Mouse (Mus musculus) CD4-positive helper T cell, adult 2 months (primary cell): Measurements from ENCODE around the gene Zfp750.

Source experiments
- DNase-seq: peaks from one replicate; pipeline ENCODE4 v3.0.0-alpha.2; 2012; ENCODE audit warnings: low read depth, missing footprints, low spot score

Zfp750 gene

DNA sequence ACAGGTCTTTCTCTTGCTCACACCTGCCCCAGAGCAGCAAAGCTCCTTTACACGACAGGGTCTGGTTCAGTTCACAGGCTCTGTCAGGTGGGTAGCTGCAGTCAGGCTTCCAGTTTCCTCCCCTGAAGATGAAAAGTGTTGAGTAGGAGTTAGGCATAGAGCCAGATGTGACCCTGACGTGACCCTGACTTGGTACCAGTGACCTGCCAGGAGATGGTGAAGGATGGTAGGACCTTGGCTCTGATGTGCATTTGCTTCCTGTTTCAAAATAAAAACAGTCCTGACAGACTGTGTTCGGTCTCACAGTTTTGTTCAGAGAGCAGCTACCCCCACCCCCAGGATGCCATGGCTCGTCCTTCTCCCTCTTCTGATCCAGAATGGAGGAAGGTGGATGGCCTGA lies 23.3 kb upstream of the Zfp750 start:
- DNase-seq: no peak

GRCm38 (mm10) chr11:121536528-121536927 lies 17.4 kb upstream of the Zfp750 start:
- DNase-seq: no peak

GRCm38 (mm10) chr11:121529747-121530146 lies 10.6 kb upstream of the Zfp750 start:
- DNase-seq: no peak

GRCm38 (mm10) chr11:121524191-121524590 lies 5.1 kb upstream of the Zfp750 start:
- DNase-seq: no peak

DNA sequence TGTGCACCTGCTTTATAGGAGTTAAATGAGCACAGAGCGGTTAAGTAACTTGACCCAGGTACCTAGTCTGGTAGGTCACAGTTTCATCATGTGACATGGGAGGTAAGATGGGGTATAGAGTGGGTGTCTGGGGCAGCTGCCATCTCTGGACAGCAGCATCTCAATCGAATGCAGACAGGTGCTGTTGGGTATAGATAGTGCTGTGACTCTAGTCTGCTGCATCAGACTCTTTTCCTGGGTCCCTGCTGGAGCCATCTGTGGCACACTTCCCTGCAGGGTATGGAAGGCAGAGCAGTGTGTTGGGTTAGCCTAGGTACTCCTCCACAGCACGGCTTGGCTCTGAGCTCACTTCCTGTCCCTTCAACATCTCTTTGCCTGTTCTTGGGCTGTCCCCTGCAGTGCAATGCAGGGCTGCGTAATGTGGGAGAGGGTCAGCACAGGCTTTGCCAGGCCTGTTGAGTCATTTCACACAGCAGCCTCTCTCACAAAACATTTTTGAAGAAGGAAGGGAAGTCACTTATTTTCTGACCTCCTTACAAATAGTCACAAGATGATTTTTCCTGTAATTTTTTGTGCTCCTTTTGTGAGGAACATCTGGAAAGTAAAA lies 3.1 kb upstream of the Zfp750 start:
- no peak for DNase-seq

GRCm38 (mm10) chr11:121520761-121521160 lies 1.6 kb upstream of the Zfp750 start:
- DNase-seq: no peak

DNA sequence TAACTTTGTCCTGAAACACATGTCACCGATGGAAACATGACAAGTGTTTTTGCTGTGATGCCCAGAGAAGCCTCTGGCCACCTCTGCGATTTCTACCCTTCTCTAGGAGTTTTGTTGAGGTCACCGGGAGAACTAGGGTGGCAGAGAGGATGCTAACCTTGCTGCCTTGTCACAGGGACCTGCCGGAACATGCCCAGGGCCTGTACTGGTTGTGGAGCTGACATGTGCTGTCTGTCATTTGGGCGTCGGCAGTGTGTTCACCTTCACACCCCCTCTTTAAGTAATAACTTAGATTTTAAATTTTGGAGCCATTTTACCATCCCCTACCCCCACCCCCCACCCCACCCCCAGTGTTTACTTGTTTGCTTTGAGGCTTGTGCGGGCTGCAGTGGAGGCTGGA lies 570 bp upstream of the Zfp750 start:
- no peak for DNase-seq

GRCm38 (mm10) chr11:121517687-121518465 lies 1.3 kb downstream of the Zfp750 start:
- no peak for DNase-seq

DNA sequence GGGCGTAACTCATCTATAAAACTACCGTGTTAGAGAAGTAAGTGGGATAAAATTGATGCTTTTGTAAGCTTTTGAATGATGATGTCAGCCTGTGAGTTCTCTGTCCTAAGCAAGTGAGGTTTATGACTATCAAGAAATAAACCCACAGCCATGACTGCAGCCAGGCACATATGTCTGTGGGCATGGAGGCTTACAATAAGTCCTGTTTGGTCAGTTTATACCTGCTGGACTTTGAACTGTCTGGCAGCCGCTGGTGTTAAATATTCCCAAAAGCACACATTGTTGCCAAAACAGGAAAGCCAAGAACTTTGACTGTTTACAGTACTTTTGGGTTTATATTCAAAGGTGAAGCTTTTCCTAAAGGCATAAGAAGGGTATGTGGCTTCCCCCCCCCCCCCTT lies 2.2 kb downstream of the Zfp750 start:
- DNase-seq: no peak

DNA sequence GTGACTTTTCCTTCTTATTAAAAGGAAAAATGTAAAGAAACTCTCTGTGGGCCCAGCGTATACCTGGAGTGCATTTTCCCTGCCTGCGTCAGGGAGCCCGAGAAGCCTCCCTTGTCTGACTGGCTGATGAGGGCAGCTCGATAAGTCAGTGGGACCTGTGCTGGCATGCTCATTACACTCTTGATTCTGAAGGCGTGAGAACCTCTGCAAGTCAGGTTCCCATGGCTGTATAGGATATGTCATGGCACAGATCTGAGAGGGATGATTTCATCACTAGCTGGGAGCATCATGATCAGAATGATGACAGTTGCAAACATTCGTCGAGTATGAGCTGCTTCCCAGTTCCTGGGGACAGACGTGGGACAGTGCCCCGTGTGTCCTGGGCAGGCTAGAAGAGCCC lies 3.1 kb downstream of the Zfp750 start:
- no peak for DNase-seq

GRCm38 (mm10) chr11:121512896-121513572 lies 6.1 kb downstream of the Zfp750 start:
- no peak for DNase-seq

- no peak for DNase-seq
These were observed 8.5 kb downstream of the Zfp750 start for GRCm38 (mm10) chr11:121510512-121511246.

DNA sequence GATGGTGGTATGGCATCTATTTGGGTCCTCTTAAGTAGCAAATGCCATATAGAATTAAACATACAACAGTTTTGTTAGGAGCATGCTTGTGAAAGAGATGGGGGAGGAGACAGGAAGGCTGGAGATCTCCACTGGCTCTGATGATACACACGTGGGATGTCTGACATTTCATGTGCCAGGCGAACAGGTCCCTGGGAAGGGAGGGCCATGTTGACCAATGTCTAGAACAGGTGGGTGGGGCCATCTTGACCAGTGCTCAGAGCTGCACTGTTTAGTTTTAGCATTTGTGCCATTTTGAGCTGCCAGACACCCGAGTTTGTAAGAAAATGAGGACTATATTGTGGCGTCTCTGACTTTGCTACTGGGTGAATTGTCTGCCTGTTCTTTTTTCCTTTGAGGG lies 10.7 kb downstream of the Zfp750 start:
- DNase-seq: no peak

GRCm38 (mm10) chr11:121502000-121502860 lies 16.9 kb downstream of the Zfp750 start:
- no peak for DNase-seq

DNA sequence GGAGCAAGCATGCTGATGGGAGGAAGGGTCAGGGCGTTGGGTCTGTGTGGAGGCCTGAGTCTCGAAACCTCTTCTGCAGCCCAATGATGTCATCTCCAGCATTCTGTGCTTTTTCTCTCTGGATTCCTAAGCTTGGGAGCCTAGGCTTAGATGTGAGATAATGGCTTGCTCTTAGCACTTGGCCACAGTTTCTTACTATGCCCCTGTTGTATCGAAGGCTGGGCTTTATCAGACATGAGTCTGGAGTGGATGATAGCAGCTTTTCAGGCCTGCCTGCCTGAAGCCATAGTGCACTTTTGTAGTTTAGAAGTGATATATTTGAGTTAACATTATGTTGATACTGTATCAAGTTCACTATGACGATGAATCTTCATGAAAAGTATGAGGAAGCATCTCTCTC lies 17.6 kb downstream of the Zfp750 start:
- no peak for DNase-seq

DNA sequence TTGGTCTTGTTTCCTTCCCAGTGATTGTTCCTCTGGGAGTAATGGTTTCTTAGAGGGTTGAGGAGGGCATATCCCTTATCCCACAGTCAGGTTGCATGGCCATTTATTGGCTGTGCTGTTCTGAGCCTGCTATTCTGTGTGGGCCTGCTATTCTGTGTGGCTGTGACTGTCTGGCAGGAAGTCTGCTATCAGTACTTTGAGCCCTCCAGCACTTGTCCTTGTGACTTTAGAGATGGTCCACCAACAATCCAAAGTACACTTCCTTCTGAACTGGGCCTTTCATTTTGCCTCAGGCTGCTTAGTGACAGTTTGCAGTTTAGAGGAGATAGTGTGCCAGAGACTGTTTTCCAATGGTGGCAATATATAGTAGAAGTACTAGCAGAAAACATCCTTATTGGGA lies 18.5 kb downstream of the Zfp750 start:
- no peak for DNase-seq

DNA sequence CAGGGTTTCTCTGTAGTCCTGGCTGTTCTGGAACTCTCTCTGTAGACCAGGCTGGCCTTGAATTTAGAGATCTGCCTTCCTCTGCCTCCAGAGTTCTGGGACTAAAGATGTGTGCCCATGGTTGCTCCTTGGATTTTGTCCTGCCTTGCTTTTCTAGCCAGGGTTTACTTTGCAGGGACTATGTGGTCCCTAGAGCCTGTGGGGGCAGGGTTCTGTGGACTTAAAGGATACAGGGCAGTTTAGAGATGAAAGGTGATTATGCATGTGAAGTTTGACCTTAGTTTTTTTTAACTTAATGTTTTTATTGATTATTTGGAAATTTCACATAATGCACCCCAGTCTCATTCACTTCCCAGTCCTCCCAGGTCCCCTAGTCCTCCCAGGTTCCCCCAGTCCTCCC lies 28.5 kb downstream of the Zfp750 start:
- no peak for DNase-seq

DNA sequence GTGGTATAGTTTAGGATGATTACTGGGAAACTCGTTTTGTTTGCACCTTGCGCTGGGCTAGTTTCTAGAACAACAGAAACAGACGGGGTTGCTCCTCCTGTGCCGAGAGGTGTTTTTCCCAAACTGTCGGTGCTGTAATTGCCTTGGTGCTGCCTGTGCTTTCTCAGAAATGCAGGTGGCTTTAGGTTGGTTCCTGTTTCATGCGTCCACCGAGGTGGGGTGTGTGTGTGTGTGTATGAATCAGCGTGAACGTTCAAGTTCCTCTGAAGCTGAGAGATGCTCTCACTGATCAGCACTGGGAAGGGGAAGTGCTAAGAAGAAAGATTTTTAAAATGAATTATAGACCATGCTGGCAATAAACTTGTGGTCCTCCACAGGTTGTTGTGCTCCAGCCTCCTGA lies 33.3 kb downstream of the Zfp750 start:
- no peak for DNase-seq

DNA sequence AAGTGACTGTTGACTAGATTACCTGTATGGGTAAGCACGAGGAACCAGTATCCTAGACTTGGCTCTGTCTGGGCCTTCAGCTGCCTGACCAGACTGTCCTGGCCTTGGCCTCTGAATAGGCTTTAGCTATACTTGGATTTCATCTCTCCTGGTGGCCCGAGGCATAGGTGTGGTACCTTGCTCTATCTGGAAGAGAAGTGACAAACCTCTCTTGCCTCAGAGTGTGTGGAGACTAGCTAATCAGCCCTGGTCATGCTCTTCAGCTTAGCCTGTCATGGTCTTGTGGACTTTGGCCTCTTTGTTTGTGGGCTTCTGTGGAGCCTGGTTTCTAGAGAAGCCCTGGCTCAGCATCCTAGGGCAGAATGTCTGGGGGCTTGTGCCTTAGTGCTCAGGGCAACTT lies 38.0 kb downstream of the Zfp750 start:
- no peak for DNase-seq

DNA sequence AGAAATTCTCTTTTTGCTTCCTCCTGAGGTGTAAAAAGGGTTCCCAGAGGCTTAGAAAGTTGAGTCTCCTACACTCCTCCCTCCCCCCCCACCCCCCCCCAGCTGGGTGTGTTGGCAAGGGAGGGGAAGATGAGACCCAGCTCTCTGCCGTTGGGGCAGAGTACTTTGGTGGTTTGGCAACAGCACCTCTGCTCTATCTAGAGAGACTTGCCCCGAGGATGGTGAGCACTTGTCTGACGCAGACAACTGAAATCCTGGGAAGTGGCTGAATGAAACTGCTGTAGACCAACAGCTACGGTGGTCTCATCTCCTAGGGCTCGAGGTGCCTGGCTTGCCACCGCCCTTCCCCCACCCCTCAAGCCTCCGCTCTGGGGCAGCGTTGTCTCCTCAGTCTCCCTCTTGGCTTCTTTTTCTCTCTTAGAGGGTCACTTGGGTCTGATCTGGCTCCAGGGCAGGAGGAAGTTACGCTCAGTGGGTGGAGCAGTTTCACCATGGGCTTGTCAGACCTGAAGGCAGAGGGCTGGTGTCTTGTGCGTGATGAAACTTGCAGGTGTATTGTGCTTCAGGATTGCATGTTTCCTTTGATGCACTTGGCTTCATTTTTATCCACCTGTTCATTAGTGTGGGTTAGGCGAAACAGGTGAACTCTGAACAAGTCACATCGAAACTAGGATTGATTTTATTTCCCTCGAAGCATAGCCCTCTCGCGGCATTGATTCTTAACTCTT lies 39.5 kb downstream of the Zfp750 start:
- DNase-seq: no peak
